Mouse (Mus musculus) urinary bladder, postnatal 36 days (tissue): ENCODE results near the gene Cables2.

Experiments
- DNase-seq, 2 experiments: peaks; one replicate each; pipeline ENCODE4 v3.0.0; 2022; ENCODE audit warnings: low spot score in 2 of 2, mixed read lengths in 1 of 2

Cables2 gene

DNA sequence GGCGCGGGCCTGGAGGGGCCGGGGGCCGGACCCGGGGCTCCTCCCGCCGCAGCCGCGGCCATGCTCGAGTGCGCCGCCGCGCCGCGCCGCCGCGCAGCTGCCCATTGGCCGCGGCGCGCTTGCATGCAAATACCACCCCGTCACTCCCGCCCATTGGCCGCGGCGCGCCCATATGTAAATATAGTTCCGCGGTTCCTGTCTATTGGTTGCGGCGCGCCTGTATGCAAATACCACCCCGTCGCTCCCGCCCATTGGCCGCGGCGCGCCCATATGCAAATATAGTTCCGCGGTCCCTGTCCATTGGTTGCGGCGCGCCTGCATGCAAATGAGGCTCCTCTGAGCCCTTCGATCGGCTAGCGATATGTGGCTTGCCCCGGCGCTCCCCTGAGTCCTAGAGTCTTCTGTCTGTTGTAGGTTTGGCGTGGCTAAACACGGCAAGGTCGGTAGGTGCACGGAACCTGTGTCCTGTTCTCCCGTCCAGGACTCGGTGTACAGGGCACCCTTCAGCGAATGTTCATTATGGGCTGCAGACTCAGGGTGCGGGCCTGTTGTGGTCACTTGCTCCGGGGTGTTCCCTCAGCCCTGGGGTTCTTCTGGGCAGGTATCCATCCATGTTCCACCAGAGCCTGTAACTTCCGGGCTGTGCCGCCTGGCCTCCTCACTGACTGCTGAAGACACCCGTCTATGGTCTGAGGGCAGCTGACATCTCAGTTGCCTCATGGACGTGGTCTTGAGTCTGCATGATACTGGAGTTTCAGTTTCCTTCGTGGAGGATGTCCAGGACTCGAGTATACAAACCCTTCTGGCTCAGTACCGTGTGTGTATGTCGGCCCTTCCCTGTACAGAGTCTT, at the start of gene Cables2:
TSS of gene Cables2 (minus strand) at position 103 of the 851 bp plus-strand sequence.
- peak; percentile 86 to 94 for DNase-seq

DNA sequence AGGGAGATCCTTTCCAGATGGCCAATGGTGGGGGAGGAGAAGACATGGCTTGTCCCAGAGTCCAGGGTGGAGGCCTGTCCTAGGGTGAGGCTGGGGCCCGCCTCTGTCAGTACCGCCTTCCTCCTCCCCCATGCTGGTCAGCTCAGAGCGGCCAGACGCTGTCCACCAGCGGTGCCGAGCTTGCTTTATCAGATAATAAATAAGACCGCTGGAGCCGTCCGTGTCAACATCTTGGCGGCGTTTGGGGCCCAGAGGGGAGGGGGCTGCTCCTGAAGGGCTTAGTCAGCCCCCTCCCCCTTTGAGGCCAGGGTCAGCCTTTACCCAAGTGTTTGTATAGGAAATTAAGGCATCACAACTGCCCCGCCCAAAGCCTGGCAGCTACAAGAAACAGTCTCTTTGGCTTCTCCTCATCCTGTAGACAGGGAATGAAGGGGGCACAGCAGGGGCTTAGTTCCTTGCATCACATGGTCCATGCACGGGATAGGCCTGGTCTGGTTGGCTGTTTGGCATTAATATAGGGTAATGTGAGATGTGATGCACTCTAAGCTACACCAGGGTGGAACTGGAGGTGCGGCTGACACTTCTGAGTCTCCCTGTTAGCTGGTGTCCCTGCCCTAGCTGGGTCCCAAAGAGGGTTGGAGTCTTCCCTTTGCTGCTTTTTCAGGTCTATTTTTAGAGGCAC, 49.5 kb upstream of the Cables2 start:
- peak in 1 of 2 experiments; percentile 43 for DNase-seq

DNA sequence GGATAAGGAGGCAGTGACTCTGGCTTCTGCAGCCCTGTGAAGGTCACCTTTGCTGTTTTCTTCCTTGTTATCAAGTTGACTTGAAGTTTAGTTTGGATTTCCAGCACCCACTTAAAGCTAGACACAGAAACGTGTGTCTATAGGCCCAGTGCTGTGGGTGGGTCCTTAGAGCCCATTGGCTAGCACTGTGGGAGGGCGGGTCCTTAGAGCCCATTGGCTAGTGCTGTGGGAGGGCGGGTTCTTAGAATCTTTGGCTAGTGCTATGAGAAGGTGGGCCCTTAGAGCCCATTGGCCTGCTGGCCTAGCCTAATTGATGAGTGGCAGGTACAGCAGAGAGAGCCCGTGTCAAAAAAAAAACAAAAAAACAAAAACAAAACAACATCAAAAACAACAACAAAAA, 46.9 kb upstream of the Cables2 start:
- DNase-seq = no peak

DNA sequence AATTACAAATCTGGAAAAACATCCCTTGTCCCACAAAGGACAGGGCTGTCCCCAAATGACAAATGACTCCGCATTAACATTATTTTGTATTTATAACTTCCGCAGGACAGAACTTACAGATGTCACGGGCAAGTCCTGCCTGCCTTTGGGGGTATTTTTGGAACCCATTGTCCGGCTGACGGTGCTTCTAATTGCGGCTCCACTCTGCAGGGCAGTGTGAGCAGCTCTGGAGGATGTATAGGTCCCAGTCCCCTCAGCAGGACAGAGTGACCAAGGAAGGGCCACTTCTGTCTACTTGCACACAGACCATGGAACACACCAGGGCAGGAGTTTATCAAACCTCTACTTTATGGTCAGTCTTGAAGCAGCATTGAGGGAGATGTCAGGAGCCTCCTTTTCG, 44.3 kb upstream of the Cables2 start:
- no peak for DNase-seq

DNA sequence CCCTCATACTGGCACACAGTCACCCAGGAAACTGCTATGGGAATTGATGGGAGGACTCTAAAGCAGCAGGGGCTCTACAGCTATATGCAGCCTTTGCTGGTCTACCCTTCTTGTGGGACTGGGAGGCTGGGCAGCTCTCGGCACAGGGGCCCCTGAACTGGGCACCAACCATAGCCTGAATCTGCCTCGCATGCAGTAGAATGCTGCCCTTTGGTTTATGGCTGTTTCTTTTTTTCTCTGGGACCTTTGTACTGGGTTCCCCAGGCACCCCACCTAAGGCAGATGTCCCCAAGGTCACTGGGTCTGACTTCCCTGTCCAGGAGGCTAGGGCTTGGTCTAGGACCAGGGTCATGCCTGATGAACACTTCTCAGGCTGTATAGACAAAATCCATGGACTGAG, 41.0 kb upstream of the Cables2 start:
- no peak for DNase-seq

DNA sequence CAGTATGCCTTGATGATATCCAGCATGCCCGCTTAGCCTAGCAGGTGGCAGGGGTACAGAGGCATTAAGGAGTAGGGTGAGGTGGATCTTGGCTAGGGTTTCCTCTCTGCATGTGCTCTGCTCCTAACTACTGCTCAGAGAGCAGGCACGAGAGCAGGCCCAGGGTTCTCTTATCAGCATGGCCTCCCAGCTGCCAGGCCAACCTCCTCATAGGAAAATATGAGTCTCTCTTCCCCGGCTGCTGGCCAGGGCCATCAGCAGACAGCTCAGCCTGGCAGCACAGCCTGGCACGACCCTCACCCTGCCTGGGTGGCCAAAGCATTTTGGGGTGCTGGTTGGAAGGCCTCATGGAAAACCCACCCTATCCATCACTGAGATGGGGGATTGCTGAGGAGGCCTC, 37.9 kb upstream of the Cables2 start:
- DNase-seq = no peak

DNA sequence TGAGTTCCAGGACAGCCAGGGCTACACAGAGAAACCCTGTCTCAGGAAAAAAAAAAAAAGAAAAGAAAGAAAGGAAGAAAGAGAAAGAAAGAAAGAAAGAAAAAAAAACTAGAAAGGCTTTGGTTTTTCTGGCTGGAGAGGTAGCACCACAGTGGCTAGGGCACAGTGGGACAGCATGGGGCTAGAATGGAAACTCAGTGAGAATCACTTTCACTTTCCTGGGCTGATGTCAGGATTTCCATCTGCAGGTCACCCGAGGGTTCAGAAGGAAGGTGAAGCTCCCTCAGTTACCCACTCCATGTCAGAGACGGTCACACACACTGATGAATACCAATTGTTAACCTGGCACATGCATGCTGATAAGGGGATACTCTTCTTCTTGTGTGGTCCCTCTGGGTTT, 34.4 kb upstream of the Cables2 start:
- DNase-seq = no peak

DNA sequence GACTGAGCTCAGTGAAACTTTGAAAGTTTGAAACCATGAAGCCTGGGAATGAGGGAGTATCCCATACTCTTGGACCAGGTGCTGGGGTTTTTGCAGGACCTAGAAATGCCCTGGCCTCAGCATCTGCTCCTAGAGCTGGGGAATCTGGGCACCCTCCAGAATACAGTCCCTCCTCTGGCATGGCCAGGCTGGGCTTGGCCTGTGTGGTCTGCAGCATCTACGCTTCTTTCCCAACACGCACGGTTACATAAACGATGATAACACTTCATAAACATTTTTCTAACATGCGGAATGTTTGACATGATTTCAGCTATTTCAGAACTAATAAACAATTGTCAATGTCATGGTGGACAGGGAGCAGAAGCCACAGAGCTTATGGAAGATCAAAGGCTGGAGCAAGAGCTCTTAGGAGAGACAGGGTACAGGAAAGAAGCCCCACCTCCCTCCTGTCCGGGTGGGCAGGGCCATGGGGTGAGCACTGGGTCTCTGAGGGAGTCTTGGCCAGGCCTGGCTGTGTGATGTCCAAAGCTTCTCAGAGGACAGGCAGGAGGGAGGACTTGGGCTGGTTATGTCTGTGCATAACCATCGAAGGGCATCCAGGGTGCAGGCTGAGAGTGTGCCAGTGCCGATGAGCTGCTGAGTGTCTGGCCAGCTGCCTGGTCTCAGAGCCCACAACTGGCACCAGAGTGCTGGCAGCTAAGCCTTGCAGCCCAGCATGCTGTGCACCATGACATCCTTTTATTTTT, 33.3 kb upstream of the Cables2 start:
- peak; percentile 36 for DNase-seq

DNA sequence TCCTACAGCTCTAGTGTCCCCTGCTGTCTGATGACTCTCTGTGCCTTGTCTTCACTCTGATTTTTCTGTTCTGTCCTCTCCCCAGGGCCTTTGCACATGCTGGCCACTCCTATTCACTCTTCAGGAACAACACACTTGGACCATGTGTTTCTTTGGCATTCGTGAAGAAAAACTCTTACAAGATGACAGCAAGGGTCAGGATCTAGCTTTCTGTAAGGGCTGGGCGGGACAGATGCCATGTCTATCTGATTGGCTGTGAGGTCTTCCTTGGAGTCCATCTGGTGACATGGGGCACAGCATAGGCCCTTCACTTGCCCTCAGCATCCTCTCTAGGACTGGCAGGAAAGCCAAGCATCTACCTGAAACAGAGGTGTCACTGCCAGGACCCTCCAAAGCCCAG, 32.7 kb upstream of the Cables2 start:
- no peak for DNase-seq

DNA sequence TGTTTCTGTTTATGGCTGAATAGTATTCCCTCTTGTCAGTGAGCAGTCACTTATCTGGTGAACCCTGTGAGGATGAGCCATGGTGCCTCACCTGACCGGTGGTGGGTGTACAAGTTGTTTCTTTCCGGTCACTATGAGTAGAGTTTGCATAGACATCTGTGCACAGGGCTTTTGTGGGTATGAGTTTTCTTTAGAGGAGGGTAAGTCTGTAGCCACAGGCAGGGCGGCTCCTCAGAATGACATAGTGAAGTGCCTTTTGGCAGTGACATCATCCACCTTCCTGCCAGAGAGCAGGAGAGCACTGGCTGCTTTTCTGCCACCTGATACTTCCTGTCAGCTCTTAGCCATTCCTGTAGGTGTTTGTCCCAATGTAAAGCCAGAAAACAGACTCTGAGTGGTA, 32.2 kb upstream of the Cables2 start:
- DNase-seq = no peak

DNA sequence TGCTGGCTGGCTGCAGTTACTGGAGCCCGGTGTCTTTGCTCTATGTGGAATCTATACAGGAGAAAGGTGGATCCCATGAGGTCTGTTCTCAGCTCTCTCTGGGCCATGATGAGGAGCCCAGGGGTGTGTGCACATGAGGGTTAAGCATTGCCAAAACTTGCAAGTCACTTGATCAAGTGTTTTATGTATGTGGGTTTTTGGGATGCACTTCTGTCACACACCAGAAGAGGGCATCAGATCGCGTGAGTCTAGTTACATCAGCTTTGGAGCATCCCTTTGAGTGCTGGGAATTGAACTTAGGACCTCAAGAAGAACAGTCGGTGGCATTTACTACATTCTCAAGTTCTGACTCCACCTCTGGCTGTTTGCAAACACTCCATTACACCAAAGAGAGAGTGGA, 31.3 kb upstream of the Cables2 start:
- DNase-seq = no peak

DNA sequence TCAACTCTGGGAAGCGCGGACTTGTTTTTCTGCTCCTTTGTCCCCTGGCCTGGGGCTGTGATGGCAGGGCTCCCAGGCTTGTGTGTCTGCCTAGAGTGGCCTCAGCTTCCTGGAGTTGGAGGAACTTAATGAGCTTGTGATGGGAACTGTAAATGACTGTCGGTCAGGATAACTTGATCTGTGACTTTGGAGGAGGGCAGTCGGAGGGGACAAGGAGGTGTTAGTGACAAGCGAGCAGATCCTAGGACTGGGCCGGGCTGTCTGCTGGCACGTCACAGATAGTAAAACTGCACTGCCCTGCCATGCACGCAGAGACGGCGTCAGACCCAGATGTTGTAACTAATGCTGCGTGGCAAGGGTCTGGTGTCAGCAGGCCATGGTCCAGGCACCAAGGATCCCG, 30.2 kb upstream of the Cables2 start:
- DNase-seq = peak in 1 of 2 experiments; percentile 18

DNA sequence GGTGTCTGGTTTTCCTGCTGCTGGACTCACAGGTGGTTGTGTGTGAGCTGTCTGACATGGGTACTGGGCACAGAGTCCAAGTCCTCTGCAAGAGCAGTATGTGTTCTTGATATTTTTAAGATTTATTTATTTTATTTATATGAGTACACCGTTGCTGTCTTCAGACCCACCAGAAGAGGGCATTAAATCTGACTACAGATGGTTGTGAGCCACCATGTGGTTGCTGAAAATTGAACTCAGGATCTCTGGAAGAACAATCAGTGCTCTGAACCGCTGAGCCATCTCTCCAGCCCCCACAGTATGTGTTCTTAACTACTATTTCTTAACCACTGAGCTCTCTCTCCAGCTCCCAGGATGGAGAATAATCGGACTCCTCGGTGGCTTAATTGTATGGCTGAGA, 28.9 kb upstream of the Cables2 start:
- DNase-seq = no peak

DNA sequence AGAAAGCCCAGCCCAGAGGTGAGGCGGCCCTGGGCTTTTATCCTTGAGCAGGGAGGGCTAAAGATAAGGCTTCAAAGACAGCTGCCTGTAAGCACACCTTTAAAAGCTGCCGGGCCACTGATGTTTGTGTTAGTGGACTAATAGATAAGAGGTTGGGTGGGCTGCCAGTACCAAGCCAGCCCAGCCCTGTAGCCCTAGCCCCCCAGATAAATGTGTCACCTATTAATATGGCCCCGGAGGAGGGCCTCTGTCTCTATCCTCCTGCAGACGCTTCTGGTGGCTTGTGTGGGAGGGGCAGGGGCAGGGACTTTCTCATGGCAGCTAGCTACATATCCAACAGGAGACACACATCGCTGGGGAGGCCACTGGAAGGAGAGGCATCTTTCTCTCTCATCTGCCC, 27.5 kb upstream of the Cables2 start:
- no peak for DNase-seq

DNA sequence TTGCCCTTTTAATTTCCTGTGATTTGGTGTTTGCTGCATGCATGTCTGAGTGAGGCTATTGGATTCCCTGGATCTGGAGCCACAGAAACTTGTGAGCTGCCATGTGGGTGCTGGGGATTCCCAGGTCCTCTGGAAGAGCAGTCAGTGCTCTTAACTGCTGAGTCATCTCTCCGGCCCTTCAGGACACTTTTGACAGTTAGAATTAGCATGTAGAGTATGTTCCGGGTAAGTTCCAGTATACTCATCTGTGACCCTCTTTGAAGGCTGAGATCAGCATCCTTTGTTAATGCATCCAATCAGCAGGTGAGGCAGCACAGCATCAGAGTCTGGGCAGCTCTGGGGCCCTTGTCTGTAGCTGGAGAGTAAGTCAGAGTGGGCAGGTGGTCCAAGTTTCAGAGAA, 27.0 kb upstream of the Cables2 start:
- no peak for DNase-seq

DNA sequence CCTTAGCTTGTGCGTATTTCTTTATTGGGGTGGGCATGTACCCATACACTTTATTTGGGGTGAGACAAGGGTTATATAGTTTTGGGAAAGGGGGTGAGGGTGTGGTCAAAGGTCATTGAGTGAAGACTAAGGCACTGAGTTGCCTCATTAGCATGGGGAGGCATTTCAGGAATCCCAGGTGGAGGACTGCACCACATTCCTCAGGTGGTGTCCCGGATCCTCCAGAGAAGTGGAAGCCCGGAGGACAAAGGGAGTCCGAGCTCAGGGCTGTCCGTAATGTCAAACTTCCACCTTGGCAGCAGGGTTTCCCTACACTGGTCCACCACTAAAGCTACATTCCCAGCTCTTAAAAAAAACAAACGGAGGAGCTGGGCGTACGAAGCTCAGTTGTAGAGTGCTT, 19.6 kb upstream of the Cables2 start:
- no peak for DNase-seq

DNA sequence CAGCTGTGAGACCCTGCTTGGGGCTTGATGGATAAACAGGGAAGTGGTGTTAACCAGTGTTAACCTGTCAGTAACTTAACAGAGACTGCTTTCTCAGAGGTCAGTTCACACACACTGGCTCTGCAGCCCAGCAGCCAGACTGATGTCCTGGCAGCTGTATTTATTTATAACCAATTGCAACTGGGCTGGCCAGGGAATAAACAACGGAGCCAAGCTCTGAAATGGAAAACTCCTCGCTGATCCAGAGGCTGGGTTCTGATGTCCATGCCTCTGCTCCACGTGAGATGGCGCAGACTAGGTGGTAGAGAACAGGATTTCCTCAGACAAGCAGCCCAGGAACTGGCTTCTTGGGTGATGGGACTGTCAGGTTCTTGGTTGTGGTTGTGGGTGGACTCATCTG, 18.7 kb upstream of the Cables2 start:
- DNase-seq = no peak

DNA sequence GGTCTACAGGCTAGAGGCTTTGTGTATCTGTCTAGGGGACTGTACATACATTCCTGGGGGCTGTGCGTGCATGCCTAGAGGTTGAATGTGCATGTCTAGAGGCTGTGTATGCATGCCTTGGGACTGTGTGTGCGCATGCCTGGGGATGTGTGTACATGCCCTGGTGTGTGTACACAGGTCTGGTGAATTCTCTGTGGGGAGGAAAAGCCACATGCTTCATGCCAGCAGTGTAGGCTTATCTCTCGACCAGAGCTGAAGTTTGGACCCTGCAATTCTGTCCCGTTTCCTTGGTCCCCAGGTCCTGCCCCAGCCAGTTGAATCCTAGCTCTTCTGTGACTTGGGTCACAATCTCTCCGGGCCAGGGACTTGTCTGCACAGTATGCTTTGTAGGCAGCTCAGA, 18.3 kb upstream of the Cables2 start:
- peak in 1 of 2 experiments; percentile 24 for DNase-seq

DNA sequence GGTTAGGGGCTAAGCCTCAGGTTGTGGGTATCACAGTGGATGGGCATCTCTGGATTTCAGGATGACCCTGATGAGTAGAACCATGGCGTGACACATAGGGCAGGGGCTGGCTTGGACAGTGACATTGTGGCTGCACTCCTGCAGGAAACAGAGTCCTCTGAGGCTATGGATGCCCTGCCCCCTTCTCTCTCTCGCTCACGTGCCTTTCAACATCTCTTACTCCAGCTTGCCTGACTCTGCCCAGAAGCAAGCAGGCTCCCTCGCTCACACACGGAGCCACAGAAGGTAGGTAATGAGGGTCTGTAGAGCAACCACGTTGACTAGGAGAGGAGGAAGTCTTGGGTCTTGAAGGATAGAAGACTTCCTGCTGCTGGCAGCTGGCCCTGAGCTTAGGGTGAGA, 17.2 kb upstream of the Cables2 start:
- no peak for DNase-seq

DNA sequence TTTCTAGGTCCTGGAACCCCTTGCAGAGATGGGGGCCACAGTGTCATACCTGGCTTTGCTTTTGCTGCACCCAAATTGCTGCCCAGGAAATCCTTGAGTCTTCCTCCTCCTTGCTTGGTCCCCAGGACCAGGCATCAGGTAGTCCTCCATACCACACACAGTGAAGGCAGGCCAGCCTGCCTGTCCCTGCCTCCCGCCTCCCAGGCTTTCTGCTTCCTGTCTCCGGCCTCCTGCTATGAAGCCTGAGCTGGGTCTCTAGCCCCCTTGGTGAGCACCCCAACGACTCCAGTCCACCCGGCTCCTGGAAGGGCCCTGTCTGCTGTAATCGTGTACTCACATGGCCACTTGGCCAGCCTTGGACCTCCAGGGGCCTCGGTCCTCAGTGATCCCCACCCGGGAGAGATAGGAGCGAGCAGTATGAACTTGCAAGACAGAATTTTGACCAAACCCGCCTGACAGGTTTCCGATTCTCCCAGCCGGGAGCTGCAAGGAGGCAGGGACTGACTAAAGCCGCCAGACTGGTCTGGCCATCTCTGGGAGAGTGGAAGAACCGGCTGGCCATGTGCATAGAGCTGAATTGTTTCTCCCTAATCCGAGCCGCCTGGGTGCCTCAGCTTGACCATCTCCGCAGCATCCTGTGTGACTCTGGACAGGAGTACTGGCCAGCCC, 16.3 kb upstream of the Cables2 start, which contains the start of gene Rbbp8nl:
TSS of gene Rbbp8nl (minus strand) at position 440 of the 669 bp plus-strand sequence.
- peak; percentile 87 to 89 for DNase-seq

DNA sequence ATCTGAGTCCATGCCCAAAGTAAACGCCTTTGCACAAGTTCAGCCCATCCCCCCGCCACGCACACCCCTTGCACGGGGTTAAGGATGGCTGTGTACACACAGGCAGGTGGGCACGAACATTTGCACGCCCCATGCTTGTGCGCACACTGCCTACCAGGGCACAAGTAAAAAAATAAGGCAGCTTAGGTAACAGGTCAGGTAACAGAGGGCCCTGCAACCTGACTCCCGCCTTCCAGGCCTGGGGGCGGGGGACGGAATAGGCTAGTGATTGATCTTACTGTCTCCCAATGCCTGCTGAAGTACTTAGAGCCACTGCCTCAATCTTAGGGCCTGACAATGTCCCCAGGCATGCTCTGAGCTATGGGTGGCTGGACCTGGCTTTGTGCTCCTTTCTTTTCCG, 15.7 kb upstream of the Cables2 start:
- DNase-seq = no peak

DNA sequence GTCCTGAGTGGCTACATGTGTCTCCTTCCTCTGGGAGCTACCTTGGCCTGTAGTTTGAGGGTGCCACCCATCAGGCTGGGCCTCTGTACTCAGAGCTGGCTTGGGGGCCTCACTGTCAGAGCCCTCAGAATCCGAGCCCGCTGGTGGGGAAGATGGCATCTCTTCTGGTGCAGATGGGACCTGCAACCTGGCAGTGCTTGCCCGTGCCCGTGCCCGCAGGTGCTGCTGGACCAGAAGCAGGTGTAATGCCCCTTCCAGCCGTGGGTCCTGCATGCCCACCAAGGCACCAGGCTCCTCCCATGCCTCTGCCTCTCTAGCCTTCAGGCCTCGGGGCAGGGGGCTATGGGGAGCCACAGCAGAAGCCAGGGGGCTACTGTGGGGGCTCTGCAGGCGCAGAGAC, 6.0 kb upstream of the Cables2 start:
- no peak for DNase-seq
